In the genomic region with DNA sequence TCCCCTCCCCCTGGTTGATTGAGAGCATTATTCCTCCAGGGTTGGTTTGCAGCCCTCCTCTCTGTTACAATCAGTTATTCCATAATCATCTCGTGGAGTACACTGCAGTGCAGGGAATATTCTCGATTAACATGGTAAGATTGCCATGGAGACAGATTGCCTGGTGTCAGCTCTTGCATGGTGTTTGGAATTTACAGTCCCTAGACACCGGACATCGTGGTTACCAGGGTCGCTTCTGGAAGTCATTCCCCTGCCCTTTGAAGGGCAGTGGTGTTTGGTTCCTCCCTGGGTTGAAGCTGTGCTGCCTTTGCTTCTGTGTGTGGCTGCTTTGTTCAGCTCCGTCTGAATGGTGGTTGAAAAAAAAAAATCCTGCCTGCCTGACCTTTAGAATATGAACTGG, we compare ENCODE assay signal across 10 mouse cellular contexts.
A peak's percentile ranks its signal among the peaks of the same experiment; 100 is the strongest.
DNase-seq lines count a peak whose midpoint lies in the region; ATAC-seq and TF ChIP-seq lines count a peak whose summit lies in the region.
"Had no signal": no experiment of that assay in that cellular context is flagged by ENCODE, and none has a peak within 500 bp of the region (broad histone marks: within the 10 kb centered on the region; RNA-seq: fewer than 3 reads in every experiment).

No protein-coding gene starts in this region.

- no peak overlapping the region for H3K27ac ChIP-seq in intestine, embryonic 14.5 days (ENCODE audit: low read depth)
- no peak overlapping the region for H3K27ac ChIP-seq in intestine, postnatal 0 days (ENCODE audit: low read depth, low read length)
- peak overlapping the region; percentile 84 for H3K27ac ChIP-seq in embryonic facial prominence, embryonic 10.5 days (replicated peaks)
- peak overlapping the region; percentile 56 for H3K27ac ChIP-seq in hindbrain, postnatal 0 days
- H3K27ac ChIP-seq in neural tube, embryonic 14.5 days (ENCODE audit: low read depth, low read length), result peak overlapping the region; percentile 81

- no peak overlapping the region for H3K4me3 ChIP-seq in intestine, embryonic 14.5 days (ENCODE audit: low read depth, low read length)
- no peak overlapping the region for H3K4me3 ChIP-seq in intestine, postnatal 0 days (ENCODE audit: low read depth, low read length)
- peak overlapping the region; percentile 17 for H3K4me3 ChIP-seq in embryonic facial prominence, embryonic 10.5 days
- no peak overlapping the region for H3K4me3 ChIP-seq in hindbrain, postnatal 0 days (ENCODE audit: low read length)
- H3K4me3 ChIP-seq in neural tube, embryonic 14.5 days (ENCODE audit: low read depth, low read length), result no peak overlapping the region

- no peaks in the 10 kb centered on the region; the same call in 1 of the 2 replicates for H3K4me1 ChIP-seq in intestine, embryonic 14.5 days (replicated peaks; ENCODE audit: control insufficient read depth, insufficient read depth, low read length)
- no peaks in the 10 kb centered on the region for H3K4me1 ChIP-seq in intestine, postnatal 0 days (replicated peaks; ENCODE audit: control insufficient read depth, insufficient read depth, low read length)
- peaks cover 65% of the 10 kb centered on the region for H3K4me1 ChIP-seq in embryonic facial prominence, embryonic 10.5 days
- H3K4me1 ChIP-seq in hindbrain, postnatal 0 days (ENCODE audit: insufficient read depth, low read length), result peaks cover 20% of the 10 kb centered on the region; the same call in 1 of the 2 replicates
- peaks cover 50% of the 10 kb centered on the region for H3K4me1 ChIP-seq in neural tube, embryonic 14.5 days (ENCODE audit: control insufficient read depth, insufficient read depth, low read length)

- no peak for DNase-seq in intestine, embryonic 14.5 days (ENCODE audit: low spot score)
- peak; percentile 77 for DNase-seq in embryonic facial prominence, embryonic 10.5 days (ENCODE audit: low spot score)
- peak; percentile 47 for DNase-seq in hindbrain, postnatal 0 days (ENCODE audit: low spot score)
- DNase-seq in right cerebral cortex, postnatal 14 days, result no peak
- no peak for DNase-seq in adrenal gland, postnatal 25 days
- no peak for DNase-seq in frontal cortex, postnatal 14 days (ENCODE audit: low spot score in 2 of 2)
- DNase-seq: kidney, adult 8-10 months; thymus, adult 18-20 months had no signal

- no peaks in the 10 kb centered on the region for H3K9me3 ChIP-seq in intestine, embryonic 14.5 days (ENCODE audit: control insufficient read depth, low read length)
- no peaks in the 10 kb centered on the region for H3K9me3 ChIP-seq in intestine, postnatal 0 days (ENCODE audit: control insufficient read depth)
- no peaks in the 10 kb centered on the region for H3K9me3 ChIP-seq in embryonic facial prominence, embryonic 10.5 days
- H3K9me3 ChIP-seq in hindbrain, postnatal 0 days (ENCODE audit: low read length), result no peaks in the 10 kb centered on the region
- no peaks in the 10 kb centered on the region for H3K9me3 ChIP-seq in neural tube, embryonic 14.5 days (ENCODE audit: control insufficient read depth, low read length)

- no peaks in the 10 kb centered on the region for H3K27me3 ChIP-seq in intestine, embryonic 14.5 days (replicated peaks; ENCODE audit: control insufficient read depth, insufficient read depth, low read length)
- H3K27me3 ChIP-seq in intestine, postnatal 0 days (replicated peaks; ENCODE audit: control insufficient read depth, insufficient read depth, low read length), result no peaks in the 10 kb centered on the region
- H3K27me3 ChIP-seq in embryonic facial prominence, embryonic 10.5 days (replicated peaks; ENCODE audit: low read depth, poor library complexity, severe bottlenecking), result no peaks in the 10 kb centered on the region
- H3K27me3 ChIP-seq in hindbrain, postnatal 0 days (ENCODE audit: insufficient read depth, low read length), result no peaks in the 10 kb centered on the region
- no peaks in the 10 kb centered on the region for H3K27me3 ChIP-seq in neural tube, embryonic 14.5 days (ENCODE audit: control insufficient read depth, insufficient read depth, low read length)

- no peak for TF ChIP-seq CTCF in intestine, postnatal 0 days (IDR thresholded peaks at IDR 0.05; ENCODE audit: low read depth)
- TF ChIP-seq CTCF in hindbrain, postnatal 0 days (IDR thresholded peaks at IDR 0.05; ENCODE audit: low read depth), result no peak

- no peak overlapping the region for H3K9ac ChIP-seq in intestine, embryonic 14.5 days (ENCODE audit: low read length)
- H3K9ac ChIP-seq in intestine, postnatal 0 days (ENCODE audit: low read depth, low read length), result no peak overlapping the region
- no peak overlapping the region for H3K9ac ChIP-seq in hindbrain, postnatal 0 days (replicated peaks; ENCODE audit: low read length)
- peak overlapping the region; percentile 32; the same call in 1 of the 2 replicates for H3K9ac ChIP-seq in neural tube, embryonic 14.5 days (replicated peaks; ENCODE audit: low read depth, low read length)

- no peak for ATAC-seq in intestine, embryonic 14.5 days (replicated peaks; ENCODE audit: low FRiP score, low TSS enrichment, low read depth)
- ATAC-seq in intestine, postnatal 0 days, result no peak
- ATAC-seq in hindbrain, postnatal 0 days, result peak; percentile 69
- ATAC-seq in neural tube, embryonic 14.5 days (ENCODE audit: low read depth), result peak; percentile 67

- 0 out of 2 replicates have a peak overlapping the region, but pooled peaks have one; percentile 4 for H3K4me2 ChIP-seq in intestine, embryonic 14.5 days (ENCODE audit: low read length)
- no peak overlapping the region for H3K4me2 ChIP-seq in intestine, postnatal 0 days (replicated peaks; ENCODE audit: low read depth)
- 0 out of 2 replicates have a peak overlapping the region, but pooled peaks have one; percentile 19 for H3K4me2 ChIP-seq in hindbrain, postnatal 0 days (ENCODE audit: low read depth, low read length)
- H3K4me2 ChIP-seq in neural tube, embryonic 14.5 days (ENCODE audit: low read depth, low read length), result peak overlapping the region; percentile 4; the same call in 1 of the 2 replicates

- 3% methylated on average over 6 of the region's 6 CpGs for WGBS in intestine, embryonic 14.5 days
- 5% methylated on average over 6 of the region's 6 CpGs for WGBS in intestine, postnatal 0 days
- 6% methylated on average over 6 of the region's 6 CpGs for WGBS in embryonic facial prominence, embryonic 10.5 days
- 3% methylated on average over 6 of the region's 6 CpGs for WGBS in hindbrain, postnatal 0 days
- WGBS in neural tube, embryonic 14.5 days, result 2% methylated on average over 6 of the region's 6 CpGs

- no peaks in the 10 kb centered on the region for H3K36me3 ChIP-seq in intestine, embryonic 14.5 days (ENCODE audit: control insufficient read depth, insufficient read depth, low read length)
- H3K36me3 ChIP-seq in intestine, postnatal 0 days (ENCODE audit: control insufficient read depth, insufficient read depth), result no peaks in the 10 kb centered on the region
- H3K36me3 ChIP-seq in embryonic facial prominence, embryonic 10.5 days (replicated peaks), result peaks cover 40% of the 10 kb centered on the region
- H3K36me3 ChIP-seq in hindbrain, postnatal 0 days (ENCODE audit: insufficient read depth, low read length), result peaks cover 11% of the 10 kb centered on the region
- H3K36me3 ChIP-seq in neural tube, embryonic 14.5 days (ENCODE audit: control insufficient read depth, insufficient read depth, low read length), result peaks cover 17% of the 10 kb centered on the region; the same call in 1 of the 2 replicates

Comparison
In these comparisons a context has a peak if more than half of its experiments do, and no peak if none do; other contexts are left out.
1. ATAC-seq: peak in hindbrain, postnatal 0 days (single experiment) and neural tube, embryonic 14.5 days (single experiment); none in intestine, embryonic 14.5 days (single experiment) and intestine, postnatal 0 days (single experiment).
2. DNase-seq: peak in embryonic facial prominence, embryonic 10.5 days (single experiment) and hindbrain, postnatal 0 days (single experiment); none in intestine, embryonic 14.5 days (single experiment), right cerebral cortex, postnatal 14 days (single experiment), adrenal gland, postnatal 25 days (single experiment) and frontal cortex, postnatal 14 days (0 of 2).
3. H3K27ac ChIP-seq: peak in embryonic facial prominence, embryonic 10.5 days (single experiment), hindbrain, postnatal 0 days (single experiment) and neural tube, embryonic 14.5 days (single experiment); none in intestine, embryonic 14.5 days (single experiment) and intestine, postnatal 0 days (single experiment).